Mouse (Mus musculus): ENCODE measurements around the gene Mxra8.

The Mxra8 gene

GRCm38 (mm10) chr4:155839483-155839910 is at the start of gene Mxra8:
TSS of gene Mxra8 (plus strand) at chr4:155839680.
- DNase-seq (ENCODE audit: low spot score in 2 of 2): no peak

GRCm38 (mm10) chr4:155790021-155790489 is 49.4 kb upstream of the Mxra8 start, which contains the start of gene Ankrd65:
TSS of gene Ankrd65 (plus strand) at chr4:155790439.
- no peak for DNase-seq (ENCODE audit: low spot score in 2 of 2)

DNA sequence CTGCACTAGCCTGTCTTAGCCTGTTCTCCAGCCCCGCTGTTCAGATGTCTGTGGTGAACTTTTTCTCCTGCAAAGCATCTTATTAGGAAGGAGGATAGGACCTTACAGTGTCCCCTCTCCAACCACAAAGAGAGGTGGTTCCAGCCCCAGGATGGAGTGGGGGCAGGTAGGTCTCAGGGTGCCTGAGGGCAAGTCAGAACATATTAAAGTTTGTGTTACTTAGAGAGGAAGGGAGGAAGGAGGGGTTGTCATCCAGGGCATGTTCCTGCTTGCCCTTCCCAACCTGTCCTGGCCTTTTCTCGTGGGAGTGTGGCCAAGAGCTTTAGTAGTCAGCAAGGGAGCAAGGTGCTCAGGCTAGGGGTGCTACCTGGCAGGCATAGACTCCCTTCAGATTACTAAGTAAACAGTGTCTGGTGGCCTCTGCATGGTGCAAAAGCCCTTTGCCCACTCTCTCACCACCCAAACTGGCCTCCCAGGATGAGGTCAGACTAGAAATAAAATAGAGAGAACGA is 48.8 kb upstream of the Mxra8 start:
- DNase-seq (ENCODE audit: low spot score in 2 of 2): no peak

GRCm38 (mm10) chr4:155791240-155791933 is 48.1 kb upstream of the Mxra8 start:
- DNase-seq (ENCODE audit: low spot score in 2 of 2): no peak

GRCm38 (mm10) chr4:155793730-155794129 is 45.8 kb upstream of the Mxra8 start:
- no peak for DNase-seq (ENCODE audit: low spot score in 2 of 2)

DNA sequence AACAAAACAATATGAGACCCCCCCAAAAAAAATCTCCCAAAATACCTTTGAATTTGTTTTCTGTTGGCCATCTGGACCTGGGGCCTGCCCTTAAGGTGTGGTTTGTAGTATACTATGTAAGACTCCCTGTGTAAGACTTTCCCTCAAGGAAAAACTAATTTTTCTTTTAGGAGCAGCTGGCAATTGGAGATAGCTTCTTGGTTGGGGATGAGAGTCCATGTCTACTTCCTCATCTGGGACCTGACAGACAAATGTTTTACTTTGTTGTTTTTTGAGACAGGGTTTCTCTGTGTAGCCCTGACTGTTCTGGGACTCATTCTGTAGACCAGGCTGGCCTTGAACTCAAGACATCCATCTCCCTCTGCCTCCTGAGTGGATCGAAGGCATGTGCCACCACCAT is 37.4 kb upstream of the Mxra8 start:
- DNase-seq (ENCODE audit: low spot score in 2 of 2): no peak

DNA sequence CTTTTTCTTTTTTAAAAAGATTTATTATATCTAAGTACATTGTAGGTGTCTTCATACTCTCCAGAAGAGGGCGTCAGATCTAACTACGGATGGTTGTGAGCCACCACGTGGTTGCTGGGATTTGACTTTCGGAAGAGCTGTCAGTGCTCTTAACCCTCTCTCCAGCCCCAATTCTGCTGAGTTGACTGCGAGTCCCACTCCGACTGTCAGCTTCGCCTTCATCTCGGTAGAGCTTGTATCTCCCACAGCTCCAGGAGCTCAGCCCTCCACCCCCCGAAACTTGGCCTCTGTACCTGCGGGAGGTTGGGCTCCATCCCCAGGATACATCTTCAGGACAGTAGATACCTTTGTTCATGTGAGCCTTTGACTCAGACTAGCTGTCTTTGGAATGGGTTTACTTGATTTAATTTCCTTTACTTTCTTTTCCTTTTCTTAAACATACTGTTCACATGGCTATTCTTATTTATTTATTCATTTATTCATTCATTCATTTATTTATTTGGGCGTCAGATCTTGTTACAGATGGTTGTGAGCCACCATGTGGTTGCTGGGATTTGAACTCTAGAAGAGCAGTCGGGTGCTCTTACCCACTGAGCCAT is 36.6 kb upstream of the Mxra8 start, which contains the start of gene Mrpl20:
TSS of gene Mrpl20 (plus strand) at position 138 of the 599 bp plus-strand sequence.
- DNase-seq (ENCODE audit: low spot score in 2 of 2): no peak

GRCm38 (mm10) chr4:155803340-155804041 is 36.0 kb upstream of the Mxra8 start:
- peak; percentile 76 to 96 for DNase-seq (ENCODE audit: low spot score in 2 of 2)

- no peak for DNase-seq (ENCODE audit: low spot score in 2 of 2)
Measured at GRCm38 (mm10) chr4:155807841-155808240, 31.6 kb upstream of the Mxra8 start.

GRCm38 (mm10) chr4:155811929-155812664 is 27.4 kb upstream of the Mxra8 start, which contains the start of gene Ccnl2:
TSS of gene Ccnl2 (plus strand) at chr4:155812489.
- peak; percentile 85 to 91 for DNase-seq (ENCODE audit: low spot score in 2 of 2)

DNA sequence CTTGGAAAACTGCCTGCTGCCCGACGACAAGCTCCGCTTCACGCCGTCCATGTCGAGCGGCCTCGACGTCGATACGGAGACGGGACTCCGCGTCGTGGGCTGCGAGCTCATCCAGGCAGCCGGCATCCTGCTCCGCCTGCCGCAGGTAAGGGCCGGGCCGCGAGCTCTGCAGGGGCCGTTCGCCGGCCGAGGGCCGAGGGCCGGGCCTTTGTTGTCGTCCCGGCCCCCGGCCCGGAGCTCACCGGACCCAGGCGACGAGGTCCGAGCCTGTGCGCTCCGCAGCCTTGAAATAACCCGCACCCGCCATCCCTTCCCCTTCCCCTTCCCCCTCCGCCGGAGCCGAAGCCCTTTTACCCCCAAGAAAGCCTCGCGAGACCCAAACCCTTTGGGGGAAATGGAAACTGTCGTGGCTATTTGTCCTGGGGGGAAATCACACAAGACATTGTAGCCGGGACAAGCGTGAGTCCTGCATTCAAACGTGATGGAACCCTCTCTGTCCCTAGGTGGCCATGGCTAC is 26.8 kb upstream of the Mxra8 start:
- no peak for DNase-seq (ENCODE audit: low spot score in 2 of 2)

- DNase-seq (ENCODE audit: low spot score in 2 of 2): no peak
Measured at GRCm38 (mm10) chr4:155817533-155817932, 21.9 kb upstream of the Mxra8 start.

DNA sequence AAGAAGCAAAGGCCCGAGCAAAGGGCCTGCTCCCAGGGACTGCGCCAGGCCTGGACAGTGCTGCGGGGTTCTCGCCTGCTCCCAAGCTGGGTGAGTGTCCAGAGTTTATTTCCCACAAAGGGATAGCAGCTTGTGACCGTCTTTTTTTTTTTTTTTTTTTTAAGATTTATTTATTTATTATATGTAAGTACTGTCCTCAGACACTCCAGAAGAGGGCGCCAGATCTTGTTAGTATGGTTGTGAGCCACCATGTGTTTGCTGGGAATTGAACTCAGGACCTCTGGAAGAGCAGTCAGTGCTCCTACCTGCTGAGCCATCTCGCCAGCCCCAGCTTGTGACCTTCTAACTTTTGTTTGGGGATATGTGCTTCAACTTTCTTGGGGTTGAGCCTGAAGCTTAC is 18.5 kb upstream of the Mxra8 start:
- no peak for DNase-seq (ENCODE audit: low spot score in 2 of 2)

DNA sequence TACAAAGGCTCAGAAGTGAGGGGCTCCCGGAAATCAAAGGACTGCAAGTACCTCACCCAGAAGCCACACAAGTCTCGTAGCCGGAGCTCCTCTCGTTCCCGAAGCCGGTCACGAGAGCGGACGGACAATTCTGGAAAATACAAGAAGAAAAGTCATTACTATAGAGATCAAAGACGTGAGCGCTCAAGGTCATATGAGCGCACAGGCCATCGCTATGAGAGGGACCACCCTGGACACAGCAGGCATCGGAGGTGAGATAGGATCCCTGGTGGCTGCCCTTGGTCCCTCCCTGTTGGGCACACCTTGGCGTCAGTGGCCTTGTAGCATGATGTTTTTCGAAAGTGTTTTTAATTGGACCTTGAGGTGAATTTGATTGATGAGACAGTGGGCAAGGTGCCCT is 16.0 kb upstream of the Mxra8 start:
- DNase-seq (ENCODE audit: low spot score in 2 of 2): no peak

DNA sequence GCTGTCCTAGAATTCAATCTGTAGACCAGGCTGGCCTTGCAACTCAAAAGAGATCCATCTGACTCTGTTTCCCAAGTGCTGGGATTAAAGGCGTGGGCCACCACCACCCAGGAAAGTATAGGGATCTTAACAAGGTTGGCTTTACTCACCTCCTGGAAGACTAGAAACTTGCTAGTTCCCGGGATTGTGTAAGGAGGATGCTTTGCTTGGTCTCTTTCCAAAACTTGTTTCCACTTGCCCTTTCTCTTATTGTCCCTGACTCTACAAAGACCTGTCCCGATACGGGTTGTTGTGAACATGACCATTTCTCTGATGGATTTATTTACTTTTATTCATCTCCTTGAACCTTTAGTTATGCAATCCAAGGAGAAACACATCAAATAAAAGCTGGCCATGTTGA is 9.6 kb upstream of the Mxra8 start:
- DNase-seq (ENCODE audit: low spot score in 2 of 2): no peak

DNA sequence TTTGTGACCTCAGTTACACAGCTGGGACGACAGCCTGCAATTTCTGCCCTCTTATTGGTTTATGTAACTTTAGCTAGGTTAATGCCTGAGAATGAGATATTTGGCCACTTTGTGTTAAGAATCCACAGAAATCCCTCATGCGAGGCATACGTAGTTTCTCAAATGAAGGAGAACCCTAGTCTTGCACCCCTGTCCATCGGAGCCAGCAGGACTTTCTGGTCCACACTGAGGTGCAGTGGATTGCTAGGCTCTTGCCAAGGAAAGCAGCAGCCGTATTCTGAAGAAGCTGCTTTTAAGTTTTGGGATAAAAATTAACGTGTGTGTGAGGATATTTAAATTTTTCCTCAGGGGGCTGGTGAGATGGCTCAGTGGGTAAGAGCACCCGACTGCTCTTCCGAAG is 8.9 kb upstream of the Mxra8 start:
- DNase-seq (ENCODE audit: low spot score in 2 of 2): no peak

DNA sequence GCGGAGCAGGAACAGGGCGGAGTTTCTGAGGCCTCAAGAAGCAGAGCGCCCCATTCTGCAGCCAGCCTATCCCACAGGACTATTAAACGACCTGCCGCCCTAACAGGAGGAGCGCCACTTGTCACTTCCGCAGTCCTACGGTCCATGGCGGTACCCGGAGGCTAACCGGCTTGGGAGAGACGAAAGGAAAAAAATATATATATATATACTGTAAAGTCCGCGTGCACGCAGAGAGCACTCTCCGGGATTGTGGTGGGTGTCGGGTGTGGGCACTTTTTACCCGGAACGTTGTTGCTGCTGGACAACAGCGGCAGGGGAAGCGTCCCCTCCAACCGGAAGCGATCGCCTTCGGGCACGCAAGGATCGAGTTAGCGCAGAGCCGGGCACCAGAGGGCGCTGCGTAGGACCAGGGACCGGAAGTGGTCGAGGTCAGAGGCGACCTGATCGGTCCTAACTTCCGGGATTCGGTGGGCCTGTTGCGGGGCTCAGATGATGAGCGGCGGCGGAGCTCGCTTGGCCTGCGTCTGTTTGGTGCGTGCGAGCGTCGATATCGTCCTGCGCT is 8.2 kb upstream of the Mxra8 start, which contains the start of gene Aurkaip1:
TSS of gene Aurkaip1 (plus strand) at position 68 of the 562 bp plus-strand sequence.
- DNase-seq (ENCODE audit: low spot score in 2 of 2): peak; percentile 85 to 97

- DNase-seq (ENCODE audit: low spot score in 2 of 2): peak in 1 of 2 experiments; percentile 29
Measured at GRCm38 (mm10) chr4:155831831-155832230, 7.6 kb upstream of the Mxra8 start.

DNA sequence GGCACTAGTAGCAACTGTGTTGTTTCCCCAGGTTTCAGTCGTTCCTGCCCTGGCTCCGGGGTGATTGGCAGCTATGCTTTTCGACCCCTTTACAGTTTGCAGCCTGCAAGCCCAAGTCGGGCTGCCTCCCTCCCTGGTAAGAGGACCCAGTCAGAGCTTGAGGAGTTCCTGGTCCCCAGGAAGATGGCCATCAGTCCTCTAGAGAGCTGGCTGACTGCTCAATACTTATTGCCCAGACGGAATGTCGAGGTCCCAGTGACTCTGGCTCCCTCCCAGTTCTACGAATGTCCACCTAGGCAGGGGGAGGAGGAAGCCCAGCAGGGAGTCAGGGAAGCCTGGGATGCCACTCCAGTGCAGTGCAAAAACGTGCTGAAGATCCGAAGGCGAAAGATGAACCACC is 7.2 kb upstream of the Mxra8 start:
- no peak for DNase-seq (ENCODE audit: low spot score in 2 of 2)

DNA sequence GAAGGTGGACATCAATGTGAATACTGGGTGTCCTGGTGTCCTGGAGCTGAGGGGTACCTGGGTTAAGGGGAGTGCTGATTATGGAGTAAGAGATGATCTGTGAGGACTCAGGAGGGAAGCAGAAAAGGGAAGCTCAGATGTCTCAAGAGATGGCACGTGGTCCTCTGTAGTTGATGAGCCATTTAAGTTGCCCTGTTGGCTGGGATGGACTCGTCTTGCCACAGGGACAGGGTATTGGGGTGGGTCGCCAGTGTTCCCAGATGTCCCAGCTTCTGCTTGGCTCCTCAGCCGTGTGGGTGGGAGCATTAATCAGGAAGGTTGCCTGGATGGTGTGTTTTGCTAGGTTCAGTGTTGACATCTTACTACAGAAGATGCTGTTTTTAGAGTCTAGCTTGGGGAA is 6.2 kb upstream of the Mxra8 start:
- no peak for DNase-seq (ENCODE audit: low spot score in 2 of 2)

GRCm38 (mm10) chr4:155833836-155834235 is 5.6 kb upstream of the Mxra8 start:
- DNase-seq (ENCODE audit: low spot score in 2 of 2): peak; percentile 59 to 80
